Mouse (Mus musculus) neural tube, embryonic 15.5 days (tissue): Measurements from ENCODE around the gene Daam1. TPM values are rescaled to one million over a fixed set of nuclear protein-coding genes. Genes with fewer than 3 reads are reported as not detected.
A peak's percentile ranks its signal among the peaks of the same experiment; 100 is the strongest.

Source experiments
- ATAC-seq: fragments of 200-750 bp; cut with Nextera tagmentation; 2 replicates; pipeline ENCODE4 v1.8.0; 2017; ENCODE audit warnings: mild to moderate bottlenecking, moderate TSS enrichment, moderate library complexity; ENCODE audit not compliant: low FRiP score
- H3K27ac ChIP-seq: fragments of 300-500 bp; sonication (generic); replicated peaks from 2 replicates; pipeline ENCODE4 v1.5.1; 2015; ENCODE audit warnings: mild to moderate bottlenecking, inconsistent platforms
- H3K27me3 ChIP-seq: fragments of 300-500 bp; sonication (generic); replicated peaks from 2 replicates; pipeline ENCODE4 v1.6.1; 2015; ENCODE audit warnings: inconsistent platforms
- H3K36me3 ChIP-seq: fragments of 300-500 bp; sonication (generic); 2 replicates; pipeline ENCODE4 v1.6.1; 2015; ENCODE audit warnings: inconsistent platforms
- H3K4me1 ChIP-seq: fragments of 300-500 bp; sonication (generic); 2 replicates; pipeline ENCODE4 v1.6.1; 2015; ENCODE audit warnings: inconsistent platforms
- H3K4me2 ChIP-seq: fragments of 300-500 bp; sonication (generic); 2 replicates; pipeline ENCODE4 v1.6.1; 2015; ENCODE audit warnings: inconsistent platforms, mild to moderate bottlenecking, moderate library complexity
- H3K4me3 ChIP-seq: fragments of 300-500 bp; sonication (generic); replicated peaks from 2 replicates; pipeline ENCODE4 v1.5.1; 2015; ENCODE audit warnings: mild to moderate bottlenecking, inconsistent platforms
- H3K9ac ChIP-seq: fragments of 300-500 bp; sonication (generic); replicated peaks from 2 replicates; pipeline ENCODE4 v1.6.1; 2015; ENCODE audit warnings: mild to moderate bottlenecking, inconsistent platforms
- H3K9me3 ChIP-seq: fragments of 300-500 bp; sonication (generic); replicated peaks from 2 replicates; pipeline ENCODE4 v1.6.1; 2016; ENCODE audit warnings: inconsistent platforms
- WGBS: fragments of 180-500 bp; shearing (Covaris S2); methylation state at CpG from one replicate; pipeline ENCODE4 v1.1.7; 2015; ENCODE audit warnings: mixed read lengths; 5-methylcytosine and 5-hydroxymethylcytosine counted together
- polyA plus RNA-seq: library from polyadenylated mRNA; unstranded; fragments of >200 nt; fragmentation: Nextera tagmentation; extraction: Ambion mirVana; gene quantifications from 2 replicates; pipeline ENCODE4 v1.2.1, GENCODE M21; 2015

Daam1 gene
- polyA plus RNA-seq, 1 experiment from 2014 or later = 24.1 TPM

DNA sequence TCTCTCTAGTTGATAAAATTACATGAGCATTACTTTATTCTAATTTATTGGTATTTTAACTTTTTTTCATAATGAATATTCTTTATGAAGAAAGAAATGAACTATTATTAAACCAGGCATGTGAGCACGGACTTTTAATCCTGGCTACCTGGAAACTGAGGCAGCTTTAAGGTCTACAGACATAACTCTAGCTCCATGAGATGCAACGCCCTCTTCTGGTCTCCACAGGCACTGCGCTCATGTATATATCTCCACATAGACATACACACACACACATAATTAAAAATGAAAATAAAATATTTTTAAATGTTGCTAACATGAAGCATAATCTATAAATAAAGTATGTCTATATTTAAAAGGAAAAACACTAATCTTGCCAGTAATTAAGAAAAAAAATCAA is 21.3 kb upstream of the Daam1 start:
- no peak overlapping the region for H3K4me3 ChIP-seq
- H3K27me3 ChIP-seq = no peaks in the 10 kb centered on the region
- ATAC-seq = no peak
- no peak overlapping the region for H3K27ac ChIP-seq
- no peak overlapping the region for H3K4me2 ChIP-seq
- H3K9me3 ChIP-seq = no peaks in the 10 kb centered on the region
- no peaks in the 10 kb centered on the region for H3K4me1 ChIP-seq
- H3K9ac ChIP-seq = no peak overlapping the region
- H3K36me3 ChIP-seq = no peaks in the 10 kb centered on the region
- WGBS = 94% methylated on average over 3 of the region's 3 CpGs

DNA sequence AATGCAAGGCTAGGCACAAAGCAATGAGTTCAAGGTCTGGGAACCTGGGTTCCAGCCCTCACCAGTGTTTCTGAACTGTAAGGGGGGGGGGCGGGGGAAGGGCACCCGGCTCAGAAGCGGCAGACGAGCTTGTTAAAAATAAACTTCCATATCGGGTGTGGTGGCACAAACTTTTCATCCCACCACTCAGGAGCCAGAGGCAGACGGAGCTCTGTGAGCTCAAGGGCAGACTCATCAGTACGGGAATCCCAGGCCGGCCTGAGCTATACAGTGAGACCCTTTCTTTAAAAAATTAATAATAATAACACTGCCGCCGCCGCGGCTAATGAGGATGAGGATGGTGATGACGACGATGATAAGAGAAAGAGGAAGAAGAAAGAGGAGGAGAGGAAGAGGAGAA is 18.3 kb upstream of the Daam1 start:
- Histone ChIP-seq H3K27me3 (no peaks in the 10 kb centered on the region), H3K4me2 (no peak overlapping the region), H3K9ac (no peak overlapping the region), H3K4me1 (no peaks in the 10 kb centered on the region), H3K27ac (no peak overlapping the region), H3K4me3 (no peak overlapping the region), H3K9me3 (no peaks in the 10 kb centered on the region), H3K36me3 (no peaks in the 10 kb centered on the region)
- ATAC-seq = no peak
- WGBS = 94% methylated on average over 14 of the region's 14 CpGs

DNA sequence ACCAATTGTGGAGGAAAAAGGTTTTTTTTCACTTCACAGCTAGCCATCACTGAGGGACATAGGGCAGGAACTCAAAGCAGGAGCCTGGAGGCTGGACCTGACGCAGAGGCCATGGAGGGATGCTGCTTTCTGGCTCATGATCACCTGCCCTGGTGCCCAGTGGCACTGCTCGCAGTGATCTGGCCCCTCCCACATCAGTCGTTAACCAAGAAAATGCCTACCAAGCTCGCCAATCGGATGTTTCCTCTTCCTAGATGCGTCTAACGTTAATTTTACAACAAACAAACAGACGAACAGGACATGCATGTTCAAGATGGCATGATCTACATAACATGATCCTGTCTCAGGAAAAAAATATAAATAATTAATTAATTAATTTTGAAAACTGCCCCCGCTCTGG is 17.6 kb upstream of the Daam1 start:
- Histone ChIP-seq H3K27me3 (no peaks in the 10 kb centered on the region), H3K36me3 (no peaks in the 10 kb centered on the region), H3K9ac (no peak overlapping the region), H3K9me3 (no peaks in the 10 kb centered on the region), H3K4me3 (no peak overlapping the region), H3K27ac (no peak overlapping the region), H3K4me2 (no peak overlapping the region), H3K4me1 (no peaks in the 10 kb centered on the region)
- 83% methylated on average over 9 of the region's 9 CpGs for WGBS
- ATAC-seq = no peak

DNA sequence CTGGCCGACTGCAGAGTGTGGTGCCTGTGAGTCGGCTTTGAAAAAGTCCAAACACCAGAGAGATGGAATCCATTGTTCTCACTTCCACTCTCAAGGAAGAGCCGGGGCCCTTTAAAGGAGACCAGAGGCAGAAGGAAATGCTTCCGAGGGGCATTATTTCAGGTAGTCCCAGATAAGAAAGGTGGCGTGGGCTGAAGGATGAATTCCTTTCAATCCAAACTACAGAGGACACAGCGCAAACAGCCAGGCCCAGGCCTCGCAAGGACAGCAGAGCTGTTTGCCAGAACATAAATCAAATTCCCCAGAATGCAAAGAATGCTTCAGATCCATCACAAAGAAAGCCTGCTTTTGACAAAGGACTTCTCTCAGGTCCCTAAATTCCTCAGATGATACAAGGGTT is 17.1 kb upstream of the Daam1 start:
- ATAC-seq = no peak
- Histone ChIP-seq H3K4me2 (no peak overlapping the region), H3K27me3 (no peaks in the 10 kb centered on the region), H3K27ac (no peak overlapping the region), H3K36me3 (no peaks in the 10 kb centered on the region), H3K4me3 (no peak overlapping the region), H3K9me3 (no peaks in the 10 kb centered on the region), H3K4me1 (no peaks in the 10 kb centered on the region), H3K9ac (no peak overlapping the region)
- WGBS = 20% methylated on average over 7 of the region's 7 CpGs

DNA sequence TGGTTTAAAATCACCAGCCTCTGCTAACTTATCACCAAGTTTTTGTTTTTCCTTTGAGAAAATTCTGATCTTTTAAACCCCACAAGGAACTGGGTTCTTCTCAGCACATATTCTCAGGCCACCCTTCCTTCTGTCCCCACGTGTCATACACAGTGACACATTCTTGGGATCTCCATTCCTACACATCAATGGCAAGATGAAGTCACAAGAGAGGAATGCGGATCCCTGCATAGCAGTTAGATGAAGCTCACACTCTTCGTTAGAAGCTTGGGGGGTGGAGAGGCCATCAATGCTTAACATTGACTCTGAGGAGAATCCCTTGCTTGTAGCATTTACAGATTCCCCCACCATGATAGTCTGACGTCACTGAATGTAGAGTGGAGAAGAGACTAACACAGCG is 10.8 kb upstream of the Daam1 start:
- WGBS = 84% methylated on average over 5 of the region's 5 CpGs
- Histone ChIP-seq H3K27ac (no peak overlapping the region), H3K27me3 (no peaks in the 10 kb centered on the region), H3K4me2 (no peak overlapping the region), H3K4me3 (no peak overlapping the region), H3K9ac (no peak overlapping the region), H3K4me1 (no peaks in the 10 kb centered on the region), H3K36me3 (no peaks in the 10 kb centered on the region), H3K9me3 (no peaks in the 10 kb centered on the region)
- ATAC-seq = no peak

DNA sequence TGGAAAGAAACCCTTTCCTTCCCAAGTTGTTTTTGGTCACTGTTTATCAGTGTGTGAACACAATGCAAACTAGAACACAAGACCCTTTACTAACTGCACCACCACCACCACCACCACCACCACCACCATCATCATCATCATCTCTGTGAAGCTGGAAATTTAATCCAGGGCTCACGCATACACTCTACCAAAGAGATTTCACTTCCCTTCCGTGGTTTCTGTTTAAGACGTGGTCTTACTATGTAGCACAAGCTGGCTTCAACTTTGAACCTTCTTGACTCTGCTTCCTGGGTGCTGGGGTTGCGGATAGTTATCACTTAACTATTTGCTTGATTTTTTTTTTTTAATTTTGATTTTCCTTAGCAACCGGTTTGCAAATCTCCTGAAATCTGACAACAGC is 9.6 kb upstream of the Daam1 start:
- Histone ChIP-seq H3K27me3 (no peaks in the 10 kb centered on the region; the same call in 1 of the 2 replicates), H3K4me1 (no peaks in the 10 kb centered on the region), H3K36me3 (no peaks in the 10 kb centered on the region), H3K9me3 (no peaks in the 10 kb centered on the region), H3K4me3 (no peak overlapping the region), H3K9ac (no peak overlapping the region), H3K27ac (no peak overlapping the region), H3K4me2 (no peak overlapping the region)
- 93% methylated on average over 5 of the region's 5 CpGs for WGBS
- no peak for ATAC-seq

DNA sequence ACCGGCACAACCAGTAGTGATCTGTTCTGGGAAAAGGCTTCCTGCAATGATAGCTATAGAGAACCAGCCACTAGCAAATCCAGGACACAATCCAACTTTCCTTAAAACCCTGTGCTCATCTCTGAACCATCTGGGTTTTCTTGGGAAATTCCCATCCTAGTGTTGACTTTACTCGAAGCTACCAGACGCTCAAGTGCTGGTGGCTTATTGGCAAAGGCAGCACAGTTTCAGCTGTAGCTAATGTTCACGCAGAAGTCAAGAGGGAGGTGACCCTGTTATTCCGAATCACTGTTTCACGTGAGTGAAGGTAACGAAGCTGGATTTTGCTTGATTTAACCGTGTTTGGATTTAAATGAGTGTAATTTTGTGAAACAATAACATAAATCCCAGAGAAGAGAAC is 9.1 kb upstream of the Daam1 start:
- 86% methylated on average over 8 of the region's 8 CpGs for WGBS
- ATAC-seq = no peak

DNA sequence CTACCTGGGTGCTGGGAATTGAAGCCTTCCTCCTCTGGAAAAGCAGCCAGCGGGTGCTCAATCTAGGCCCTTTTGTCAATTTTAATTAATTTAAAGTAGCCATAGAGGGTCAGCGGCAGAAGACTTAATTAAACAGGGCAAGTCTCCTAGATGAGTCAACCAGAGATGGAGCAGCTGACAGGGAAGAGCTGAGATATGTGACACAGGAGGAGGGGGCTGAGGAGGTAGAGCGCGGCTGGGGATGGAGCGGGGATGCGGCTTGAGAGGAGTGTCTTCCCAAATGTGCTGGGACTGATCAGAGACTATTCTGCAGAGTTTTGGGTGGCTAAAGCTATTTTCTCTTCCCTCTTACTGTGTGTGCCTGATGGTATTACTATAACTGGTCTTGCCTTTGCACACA is 6.0 kb upstream of the Daam1 start:
- no peak overlapping the region for H3K27ac ChIP-seq
- no peaks in the 10 kb centered on the region; the same call in 1 of the 2 replicates for H3K27me3 ChIP-seq
- peaks cover 4% of the 10 kb centered on the region for H3K4me1 ChIP-seq
- WGBS = 78% methylated on average over 6 of the region's 6 CpGs
- H3K4me3 ChIP-seq = no peak overlapping the region
- H3K36me3 ChIP-seq = no peaks in the 10 kb centered on the region
- no peak overlapping the region for H3K9ac ChIP-seq
- H3K9me3 ChIP-seq = no peaks in the 10 kb centered on the region
- ATAC-seq = no peak
- no peak overlapping the region for H3K4me2 ChIP-seq

More for the DNA sequence above, 9.1 kb upstream of the Daam1 start:
- Histone ChIP-seq H3K4me2 (no peak overlapping the region), H3K27ac (no peak overlapping the region), H3K9me3 (no peaks in the 10 kb centered on the region), H3K4me1 (no peaks in the 10 kb centered on the region), H3K27me3 (no peaks in the 10 kb centered on the region; the same call in 1 of the 2 replicates), H3K36me3 (no peaks in the 10 kb centered on the region), H3K4me3 (no peak overlapping the region), H3K9ac (no peak overlapping the region)

DNA sequence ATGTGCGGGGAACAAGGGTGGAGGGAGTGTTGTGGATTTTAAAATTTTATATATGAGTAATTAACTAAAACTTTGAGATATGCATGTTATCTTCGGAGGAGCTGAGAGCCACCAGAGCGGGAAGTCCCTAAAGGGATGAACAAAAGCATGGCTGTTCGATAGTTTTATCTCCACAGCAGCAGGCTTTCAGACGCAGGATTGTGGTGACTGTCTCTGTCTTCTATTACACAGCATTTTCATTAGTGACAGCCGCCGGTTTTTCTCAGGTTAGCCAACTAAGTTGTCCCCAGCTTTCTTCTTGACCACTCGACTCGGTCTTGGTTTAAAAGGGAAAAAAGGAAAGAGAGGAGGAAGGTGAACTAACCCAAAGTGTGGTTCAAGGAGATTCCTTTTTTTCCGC is 739 bp upstream of the Daam1 start:
- no peak for ATAC-seq
- H3K9ac ChIP-seq = peak overlapping the region; percentile 77
- no peaks in the 10 kb centered on the region; the same call in 1 of the 2 replicates for H3K27me3 ChIP-seq
- WGBS = 12% methylated on average over 10 of the region's 10 CpGs
- H3K36me3 ChIP-seq = no peaks in the 10 kb centered on the region
- H3K4me3 ChIP-seq = peak overlapping the region; percentile 82
- H3K9me3 ChIP-seq = no peaks in the 10 kb centered on the region
- peak overlapping the region; percentile 72 for H3K4me2 ChIP-seq
- H3K4me1 ChIP-seq = peaks cover 35% of the 10 kb centered on the region
- peak overlapping the region; percentile 83 for H3K27ac ChIP-seq

DNA sequence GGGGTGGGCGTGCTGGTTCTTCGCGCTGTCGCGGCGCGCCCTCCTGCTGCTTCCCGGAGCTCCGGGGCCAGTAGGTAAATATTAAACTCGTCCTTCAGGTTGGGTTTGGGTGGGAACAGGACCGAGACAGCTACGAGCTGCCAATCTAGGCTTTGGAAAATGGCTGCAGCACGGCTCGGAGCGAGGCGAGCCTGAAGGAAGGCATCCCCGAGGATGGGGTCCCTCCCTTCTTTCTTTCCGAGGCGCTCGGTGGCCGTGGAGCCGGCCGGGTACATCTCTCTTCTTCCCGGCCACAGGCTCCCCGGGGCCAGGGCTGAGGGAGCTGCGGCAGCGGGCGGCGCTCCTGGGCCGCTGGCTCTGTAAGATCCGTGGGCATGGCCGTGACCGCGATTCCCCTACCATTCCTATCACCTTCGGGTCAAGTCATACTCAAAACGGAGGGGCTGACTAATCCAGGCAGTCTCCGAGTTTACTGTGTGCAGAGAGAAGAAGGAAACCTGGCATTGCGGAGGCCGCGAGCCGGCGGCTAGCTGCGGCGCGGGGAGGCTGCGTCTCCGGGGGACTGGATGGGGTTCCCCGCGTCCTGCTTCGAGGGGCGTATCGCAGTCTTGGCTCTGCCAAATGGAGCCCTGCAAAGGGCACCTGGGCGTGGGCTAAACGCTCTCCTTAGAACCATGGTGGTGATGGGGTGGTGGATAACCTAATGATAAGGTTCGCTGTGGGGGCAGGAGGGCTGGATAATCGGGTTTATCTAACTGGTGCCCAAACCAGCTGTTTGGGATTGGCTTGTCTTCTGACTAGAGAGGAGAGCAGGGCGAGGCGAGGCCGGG is 595 bp downstream of the Daam1 start:
- H3K36me3 ChIP-seq = no peaks in the 10 kb centered on the region
- H3K4me2 ChIP-seq = peak overlapping the region; percentile 61

DNA sequence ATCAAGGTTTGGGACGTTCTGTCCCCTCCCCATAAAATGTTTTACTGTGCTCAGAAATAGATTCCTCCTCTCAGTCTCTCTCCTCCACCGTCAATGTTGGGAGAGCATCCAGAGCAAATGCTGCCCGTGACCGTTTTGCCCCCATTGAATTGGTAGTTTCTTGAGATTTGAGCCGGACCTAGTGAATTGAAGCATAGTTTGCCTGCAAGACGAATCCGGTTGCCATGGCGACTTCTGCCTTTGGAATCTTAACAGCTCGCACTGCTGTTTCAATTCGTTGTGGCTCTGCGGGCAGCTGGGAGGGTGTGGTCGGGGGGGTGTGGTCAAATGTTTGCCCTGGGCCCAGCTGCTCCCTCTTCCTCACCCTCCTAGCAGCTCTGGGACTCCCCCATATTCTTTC is 1.3 kb downstream of the Daam1 start:
- peaks cover 54% of the 10 kb centered on the region for H3K4me1 ChIP-seq
- no peaks in the 10 kb centered on the region for H3K36me3 ChIP-seq

More for the DNA sequence above, 595 bp downstream of the Daam1 start:
- peak overlapping the region; percentile 97 for H3K27ac ChIP-seq
- H3K4me1 ChIP-seq = peaks cover 47% of the 10 kb centered on the region
- ATAC-seq = peak; percentile 52
- under 1% methylated on average over 53 of the region's 59 CpGs for WGBS
- H3K9me3 ChIP-seq = no peaks in the 10 kb centered on the region
- no peaks in the 10 kb centered on the region for H3K27me3 ChIP-seq
- peak overlapping the region; percentile 94 for H3K9ac ChIP-seq
- peak overlapping the region; percentile 82 for H3K4me3 ChIP-seq

DNA sequence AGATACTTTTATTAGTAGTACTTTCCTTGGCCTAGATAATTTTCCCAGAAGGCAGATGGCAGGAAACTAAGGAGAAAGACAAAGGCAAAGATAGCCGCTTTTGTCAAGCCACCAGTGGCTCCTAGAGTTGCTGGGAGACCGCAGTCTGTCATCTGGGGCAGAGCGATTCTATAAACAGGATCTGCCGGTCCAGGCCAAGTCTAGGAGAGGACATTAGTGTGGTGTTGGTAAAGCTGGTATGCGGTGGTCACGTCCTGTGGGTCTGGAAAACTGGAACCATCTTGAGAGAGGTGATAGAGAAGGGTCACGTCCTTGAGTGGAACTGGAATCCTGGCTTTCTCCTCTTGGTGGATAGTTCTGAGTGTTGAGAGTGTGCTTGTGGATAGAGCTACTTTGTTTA is 3.2 kb downstream of the Daam1 start:
- Histone ChIP-seq H3K4me2 (peak overlapping the region; percentile 34), H3K36me3 (no peaks in the 10 kb centered on the region), H3K9me3 (no peaks in the 10 kb centered on the region), H3K27me3 (no peaks in the 10 kb centered on the region), H3K4me1 (peaks cover 69% of the 10 kb centered on the region), H3K27ac (no peak overlapping the region), H3K9ac (no peak overlapping the region), H3K4me3 (no peak overlapping the region)
- 52% methylated on average over 7 of the region's 7 CpGs for WGBS
- no peak for ATAC-seq

More for the DNA sequence above, 1.3 kb downstream of the Daam1 start:
- ATAC-seq = no peak
- no peaks in the 10 kb centered on the region for H3K9me3 ChIP-seq
- H3K27ac ChIP-seq = peak overlapping the region; percentile 97
- WGBS = under 1% methylated on average over 12 of the region's 12 CpGs
- peak overlapping the region; percentile 61 for H3K4me2 ChIP-seq
- peak overlapping the region; percentile 82 for H3K4me3 ChIP-seq
- H3K27me3 ChIP-seq = no peaks in the 10 kb centered on the region
- peak overlapping the region; percentile 94 for H3K9ac ChIP-seq
